Mouse (Mus musculus) adrenal gland, adult 10 weeks (tissue): ENCODE data around the gene Coq7. TPM values are rescaled to one million over a fixed set of nuclear protein-coding genes. Genes with fewer than 3 reads are reported as not detected.

Experiments used
- polyA plus RNA-seq: library from polyadenylated mRNA; stranded (reverse); fragments of 350-450 nt; fragmentation: Illumina TruSeq; extraction: RNeasy Lipid Tissue Mini Kit (QIAGEN cat#74804); gene quantifications from one replicate; pipeline ENCODE4 v1.2.3, GENCODE M21; 2014; ENCODE audit warnings: low read depth, low replicate concordance

Coq7 gene
- polyA plus RNA-seq, result 12.8 TPM

DNA sequence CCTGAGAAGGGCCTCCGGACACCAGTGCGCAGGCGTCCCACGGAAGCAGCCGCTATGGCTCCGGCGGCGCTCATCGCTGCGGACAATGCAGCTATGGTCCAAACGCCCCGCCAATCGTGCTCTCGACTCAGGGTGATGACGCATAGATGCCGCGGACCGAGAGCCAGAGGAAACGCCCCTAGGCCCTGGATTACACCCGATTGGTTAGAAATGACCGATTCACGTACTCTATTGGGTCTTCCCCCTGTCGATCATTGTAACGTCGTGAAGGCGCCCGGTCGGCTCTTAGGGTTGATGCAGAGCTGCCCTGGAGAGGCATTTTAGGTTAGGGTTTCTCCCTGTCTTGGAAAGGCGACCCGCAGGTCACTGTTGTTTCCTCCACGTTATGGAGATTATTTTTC, at the start of gene Coq7:
Coq7 (minus strand) TSS at position 179 of the 401 bp plus-strand sequence.

GRCm38 (mm10) chr7:118491431-118492147, 41.6 kb downstream of the Coq7 start, which contains the start of gene Itpripl2:
Itpripl2 (minus strand) TSS chr7:118491975.

Other genes with a start within 250 kb of the Coq7 start
- gene Syt17, start 85.1 kb downstream of the Coq7 start, polyA plus RNA-seq, result 2.4 TPM
- 29.1 TPM for gene Itpripl2, start 41.4 kb downstream of the Coq7 start, polyA plus RNA-seq
- 0.41 TPM for gene Tmc7, start 51.4 kb upstream of the Coq7 start, polyA plus RNA-seq
- gene Tmc5, start 63.9 kb upstream of the Coq7 start, polyA plus RNA-seq, result not detected
- gene Gde1, start 172.4 kb upstream of the Coq7 start, polyA plus RNA-seq, result 236 TPM
- 18.2 TPM for gene Ccp110, start 179.2 kb upstream of the Coq7 start, polyA plus RNA-seq
- gene Vps35l, start 206.9 kb upstream of the Coq7 start, polyA plus RNA-seq, result 15.8 TPM